Mouse (Mus musculus): ENCODE results near the gene Icmt.

The Icmt gene

GRCm38 (mm10) chr4:152296874-152297861 lies at the start of gene Icmt:
Icmt (plus strand) TSS chr4:152297227.
- peak; percentile 99 for DNase-seq (ENCODE audit: low read depth, low spot score)

GRCm38 (mm10) chr4:152250615-152251014 lies 46.4 kb upstream of the Icmt start:
- no peak for DNase-seq (ENCODE audit: low read depth, low spot score)

DNA sequence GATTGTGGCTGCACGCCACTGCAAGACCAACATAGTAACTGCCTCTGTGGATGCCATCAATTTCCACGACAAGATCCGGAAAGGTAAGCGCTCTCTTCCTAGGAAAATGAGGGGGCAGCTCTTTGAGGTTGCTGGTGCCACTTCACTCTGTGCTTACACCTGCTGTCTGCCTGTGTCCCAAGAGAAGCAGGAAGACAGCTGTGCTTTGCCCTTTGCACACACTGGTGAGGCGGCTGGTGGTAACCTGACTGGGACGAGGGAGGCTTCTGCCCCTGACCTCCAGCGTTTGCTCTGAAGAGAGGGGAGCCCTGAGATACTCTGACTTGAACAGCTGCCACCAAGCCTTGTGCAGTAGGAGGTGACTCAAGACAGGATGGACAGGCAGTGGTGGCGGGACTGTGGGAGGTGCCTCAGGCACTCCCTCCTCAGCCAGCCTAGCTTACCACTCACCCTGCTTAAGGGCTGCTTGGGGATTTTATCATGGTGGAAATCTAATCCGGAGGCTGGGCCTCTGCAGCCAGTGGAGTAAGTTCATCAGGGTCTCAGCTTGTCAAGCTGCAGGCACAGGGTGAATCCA lies 43.8 kb upstream of the Icmt start:
- DNase-seq (ENCODE audit: low read depth, low spot score): no peak

GRCm38 (mm10) chr4:152257070-152257469 lies 40.0 kb upstream of the Icmt start:
- DNase-seq (ENCODE audit: low read depth, low spot score): peak; percentile 92

DNA sequence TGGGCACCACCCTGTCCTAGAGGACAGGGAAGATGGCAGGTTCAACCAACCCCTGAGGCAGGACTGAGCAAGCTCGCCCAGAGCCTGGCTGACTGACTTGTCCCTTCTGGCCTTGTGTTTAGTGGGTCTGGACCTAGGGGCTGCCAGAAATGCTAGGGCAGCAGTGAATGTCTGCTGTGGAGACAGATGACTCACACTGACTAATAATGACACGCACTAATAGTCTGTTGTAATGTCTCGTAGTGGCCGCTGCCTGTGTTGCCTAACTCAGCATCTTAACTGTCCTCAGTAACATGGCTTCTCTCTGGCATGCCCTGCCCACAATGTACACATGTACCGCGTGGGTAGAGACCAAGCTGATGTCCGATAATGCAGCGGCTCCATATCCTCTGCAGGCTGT lies 36.6 kb upstream of the Icmt start:
- DNase-seq (ENCODE audit: low read depth, low spot score): no peak

- peak; percentile 69 for DNase-seq (ENCODE audit: low read depth, low spot score)
These were observed 34.8 kb upstream of the Icmt start for GRCm38 (mm10) chr4:152262187-152262586.

GRCm38 (mm10) chr4:152263089-152263488 lies 33.9 kb upstream of the Icmt start:
- DNase-seq (ENCODE audit: low read depth, low spot score): no peak

DNA sequence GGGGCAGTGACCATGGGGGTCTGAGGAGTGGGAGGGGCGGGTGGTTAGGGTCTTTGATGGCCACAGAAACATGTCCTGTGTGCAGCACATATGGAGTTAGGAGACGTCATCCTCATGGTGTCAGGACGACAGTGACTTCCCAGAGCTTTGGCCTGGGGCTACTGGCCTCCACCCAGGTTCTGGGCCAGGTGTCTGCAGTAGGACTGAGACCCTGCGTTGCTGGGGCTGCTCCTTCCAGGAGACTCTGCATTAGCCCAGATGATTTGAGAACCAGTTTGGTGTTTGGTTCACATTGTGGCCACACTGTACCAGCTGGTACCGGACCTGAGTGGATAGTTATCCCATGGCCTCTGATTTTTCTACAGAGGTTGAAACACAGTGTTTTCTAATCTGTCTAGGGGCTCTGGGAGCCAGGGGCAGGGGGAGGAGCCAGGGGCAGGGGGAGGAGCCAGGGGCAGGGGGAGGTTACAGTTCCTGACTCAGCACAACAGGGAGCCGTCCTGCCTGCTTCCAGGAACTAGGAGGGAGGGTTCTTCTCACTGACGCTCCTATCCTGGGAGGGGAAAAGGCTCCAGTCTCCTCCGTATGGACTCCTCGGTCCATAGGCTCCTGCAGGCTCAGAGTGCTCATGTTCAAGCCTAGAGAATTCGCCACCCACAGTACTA lies 33.4 kb upstream of the Icmt start:
- no peak for DNase-seq (ENCODE audit: low read depth, low spot score)

DNA sequence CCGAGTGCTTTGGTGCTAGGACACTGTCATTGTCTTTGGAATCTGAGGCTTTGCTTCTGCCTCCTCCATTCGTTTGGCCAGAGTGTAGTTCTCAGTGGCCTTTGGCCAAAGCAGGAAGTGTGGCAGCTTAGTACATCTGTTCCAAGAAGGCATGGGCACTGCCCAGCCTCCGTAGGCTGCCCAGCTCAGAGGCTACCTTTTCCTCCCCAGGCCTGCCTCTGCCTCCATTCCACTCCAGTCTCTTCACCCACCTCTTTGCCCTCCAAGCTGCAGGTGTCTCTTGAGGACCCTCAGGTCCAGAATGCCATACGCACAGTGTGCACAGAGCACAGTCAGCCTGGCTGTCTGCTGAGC lies 32.9 kb upstream of the Icmt start:
- no peak for DNase-seq (ENCODE audit: low read depth, low spot score)

- no peak for DNase-seq (ENCODE audit: low read depth, low spot score)
These were observed 32.0 kb upstream of the Icmt start for GRCm38 (mm10) chr4:152264867-152265568.

- no peak for DNase-seq (ENCODE audit: low read depth, low spot score)
These were observed 31.2 kb upstream of the Icmt start for GRCm38 (mm10) chr4:152265791-152266190.

DNA sequence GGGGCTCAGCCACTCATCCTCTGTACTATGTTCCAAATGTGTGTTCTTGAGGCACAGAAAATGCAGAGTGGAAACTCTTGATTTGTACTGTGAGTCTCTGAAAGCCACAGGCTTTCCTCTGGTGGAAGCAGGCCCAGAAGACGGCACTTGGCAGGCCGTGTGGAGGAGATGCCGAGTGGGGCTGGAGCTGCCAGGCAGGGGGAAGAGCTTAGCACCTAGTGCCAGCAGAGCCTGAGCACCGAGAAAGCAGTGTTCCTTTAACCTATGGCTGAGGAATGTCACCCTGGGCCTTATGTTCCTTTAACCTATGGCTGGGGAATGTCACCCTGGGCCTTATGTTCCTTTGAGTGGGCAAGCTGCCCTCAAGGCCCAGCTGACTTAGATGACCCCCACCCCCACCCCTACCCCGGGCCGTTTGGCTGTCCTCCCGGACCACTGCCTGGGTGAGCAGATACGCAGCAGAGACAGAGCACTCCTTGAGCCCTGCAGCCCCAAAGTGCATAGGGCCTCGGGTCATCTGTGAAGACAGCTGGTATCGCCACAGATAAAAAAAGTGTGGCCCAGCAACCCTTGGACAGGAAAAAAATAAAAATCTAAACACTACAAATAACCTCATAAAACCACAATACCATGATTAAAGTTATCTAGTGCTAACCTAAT lies 30.7 kb upstream of the Icmt start:
- DNase-seq (ENCODE audit: low read depth, low spot score): peak; percentile 92

- peak; percentile 93 for DNase-seq (ENCODE audit: low read depth, low spot score)
These were observed 29.2 kb upstream of the Icmt start for GRCm38 (mm10) chr4:152267748-152268369.

GRCm38 (mm10) chr4:152269967-152270366 lies 27.1 kb upstream of the Icmt start:
- no peak for DNase-seq (ENCODE audit: low read depth, low spot score)

DNA sequence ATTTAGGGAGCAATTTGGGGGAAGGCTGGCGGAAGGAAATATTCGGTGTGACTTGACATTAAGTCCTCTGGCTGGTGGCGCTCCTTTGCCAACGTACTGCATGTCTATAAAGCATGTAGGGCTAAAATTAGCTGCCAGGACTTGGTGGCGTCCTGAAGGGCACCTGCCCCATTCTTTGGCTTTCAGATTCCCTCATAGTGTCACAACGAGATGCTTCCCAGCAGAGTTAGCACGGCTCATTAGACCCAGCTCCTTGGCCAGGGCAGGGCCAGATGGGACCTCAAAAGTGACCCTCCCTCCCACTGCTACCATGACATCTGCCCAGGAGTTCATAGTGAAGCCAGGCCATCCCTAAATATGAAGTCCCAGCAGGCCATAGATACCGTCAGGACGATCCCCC lies 26.4 kb upstream of the Icmt start:
- no peak for DNase-seq (ENCODE audit: low read depth, low spot score)

- DNase-seq (ENCODE audit: low read depth, low spot score): no peak
These were observed 25.7 kb upstream of the Icmt start for GRCm38 (mm10) chr4:152271334-152271733.

GRCm38 (mm10) chr4:152272006-152272405 lies 25.0 kb upstream of the Icmt start:
- no peak for DNase-seq (ENCODE audit: low read depth, low spot score)

DNA sequence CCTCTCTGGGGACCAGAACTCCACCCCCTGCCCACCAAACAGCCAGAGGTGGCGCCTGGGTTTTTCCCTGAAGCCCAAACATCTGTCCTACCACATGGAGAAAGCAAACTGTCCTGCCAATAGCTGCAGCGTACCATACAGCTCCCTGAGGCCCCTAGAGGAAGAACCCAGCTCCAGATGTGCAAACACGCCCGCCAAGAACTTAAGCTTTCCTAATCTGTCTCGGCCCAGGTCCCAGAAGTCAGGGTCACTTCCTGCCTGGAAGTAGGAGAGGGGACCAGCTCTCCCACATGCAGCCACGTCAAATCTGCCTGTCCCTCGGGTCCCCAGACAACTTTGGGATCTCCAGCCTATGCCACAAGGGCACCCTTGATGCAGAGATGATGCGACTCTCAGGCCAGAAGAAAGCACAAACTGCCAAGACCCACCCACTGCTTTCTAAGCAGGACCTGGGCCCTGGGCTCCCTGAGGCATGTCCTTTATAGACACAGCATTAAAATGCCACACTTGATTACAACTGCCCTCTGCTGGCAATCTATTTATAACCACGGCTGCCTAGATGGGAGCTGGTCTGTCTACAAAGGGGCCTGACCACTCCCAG lies 24.5 kb upstream of the Icmt start:
- peak; percentile 56 for DNase-seq (ENCODE audit: low read depth, low spot score)

DNA sequence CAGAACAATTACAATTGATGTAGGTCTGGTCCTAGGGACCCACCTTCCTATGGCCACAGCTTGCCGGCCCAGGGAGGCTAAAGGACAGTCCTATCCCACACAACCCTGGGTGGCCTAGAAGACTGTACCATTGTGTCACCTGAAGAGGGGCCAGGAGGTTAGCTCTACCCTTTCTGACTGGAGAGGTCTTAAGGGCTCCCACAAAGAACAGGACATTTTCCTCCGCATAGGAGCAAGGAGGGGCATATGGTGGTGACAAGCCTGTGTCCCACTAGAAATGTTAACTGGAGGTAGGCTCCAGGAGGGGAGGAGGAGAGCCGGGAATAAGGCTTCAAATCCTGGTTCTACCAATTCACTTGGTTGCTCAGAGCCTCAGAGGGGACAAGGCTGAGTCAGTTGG lies 23.8 kb upstream of the Icmt start:
- DNase-seq (ENCODE audit: low read depth, low spot score): no peak

GRCm38 (mm10) chr4:152273621-152274236 lies 23.3 kb upstream of the Icmt start, which contains the start of gene Gpr153:
Gpr153 (plus strand) TSS chr4:152274232.
- peak; percentile 68 for DNase-seq (ENCODE audit: low read depth, low spot score)
